10 mouse cellular contexts compared by ENCODE assay signal in the genomic region with DNA sequence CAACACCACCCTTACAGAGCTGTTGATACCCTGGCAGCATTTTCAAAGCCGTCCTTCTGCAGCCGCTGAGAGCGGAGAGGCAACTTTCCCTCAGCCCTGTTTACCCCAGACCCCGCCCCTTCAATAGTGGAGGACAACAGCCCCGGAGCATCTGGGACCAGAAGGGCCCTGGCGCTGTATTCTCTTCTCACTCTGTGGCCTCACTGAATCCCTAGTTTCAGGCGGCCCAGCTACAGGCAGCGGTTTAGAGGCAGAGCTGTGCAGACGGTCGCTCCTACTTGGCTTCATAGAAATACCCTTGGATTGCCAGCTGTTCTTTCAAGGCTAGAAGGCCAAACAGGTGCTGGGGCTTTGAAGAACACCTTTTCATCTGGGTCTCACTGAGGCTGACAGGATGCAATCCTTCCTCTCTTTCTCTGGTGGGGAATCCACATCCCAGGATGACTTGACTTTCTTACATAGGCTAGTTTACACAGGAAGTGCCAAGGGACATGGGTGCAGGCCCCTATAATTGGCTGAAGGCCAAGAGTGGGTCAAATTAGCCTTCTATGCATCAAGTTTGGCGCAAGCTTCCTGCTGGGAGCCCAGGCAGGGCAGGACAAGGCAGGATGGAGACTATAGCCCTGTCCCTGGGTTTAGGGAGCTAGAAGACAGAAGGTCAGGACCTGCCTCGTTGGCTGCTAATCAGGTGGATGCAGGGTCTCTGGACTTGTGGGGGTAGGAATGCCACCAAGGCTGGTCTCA. TPM values are rescaled to one million over a fixed set of nuclear protein-coding genes. Genes with fewer than 3 reads are reported as not detected.
A peak's percentile ranks its signal among the peaks of the same experiment; 100 is the strongest.
DNase-seq lines count a peak whose midpoint lies in the region; ATAC-seq and TF ChIP-seq lines count a peak whose summit lies in the region.
"Had no signal": no experiment of that assay in that cellular context is flagged by ENCODE, and none has a peak within 500 bp of the region (broad histone marks: within the 10 kb centered on the region; RNA-seq: fewer than 3 reads in every experiment).

No protein-coding gene starts in this region.

- H3K4me2 ChIP-seq in intestine, embryonic 14.5 days (ENCODE audit: low read length) = no peak overlapping the region
- no peak overlapping the region for H3K4me2 ChIP-seq in intestine, postnatal 0 days (replicated peaks; ENCODE audit: low read depth)
- H3K4me2 ChIP-seq in hindbrain, embryonic 12.5 days (replicated peaks) = peak overlapping the region; percentile 29
- no peak overlapping the region for H3K4me2 ChIP-seq in midbrain, postnatal 0 days (ENCODE audit: low read depth, low read length, poor library complexity, severe bottlenecking)

- peak; percentile 66 for DNase-seq in intestine, embryonic 14.5 days (ENCODE audit: low spot score)
- peak; percentile 78 for DNase-seq in embryo, embryonic 10.5 days (ENCODE audit: low spot score)
- DNase-seq in midbrain, postnatal 0 days (ENCODE audit: low spot score) = peak; percentile 73
- no peak for DNase-seq in urinary bladder, postnatal 14 days (ENCODE audit: low spot score)
- DNase-seq in thymus, postnatal 10 days (ENCODE audit: low spot score in 2 of 2) = no peak
- no peak for DNase-seq in thymus, postnatal 4 days

- H3K27ac ChIP-seq in intestine, embryonic 14.5 days (ENCODE audit: low read depth) = no peak overlapping the region
- H3K27ac ChIP-seq in intestine, postnatal 0 days (ENCODE audit: low read depth, low read length) = no peak overlapping the region
- H3K27ac ChIP-seq in hindbrain, embryonic 12.5 days = peak overlapping the region; percentile 81
- H3K27ac ChIP-seq in midbrain, postnatal 0 days (ENCODE audit: low read depth, low read length) = no peak overlapping the region

- no peak for TF ChIP-seq CTCF in intestine, postnatal 0 days (IDR thresholded peaks at IDR 0.05; ENCODE audit: low read depth)
- no peak for TF ChIP-seq CTCF in midbrain, postnatal 0 days (IDR thresholded peaks at IDR 0.05)

- H3K36me3 ChIP-seq in intestine, embryonic 14.5 days (ENCODE audit: control insufficient read depth, insufficient read depth, low read length) = no peaks in the 10 kb centered on the region
- no peaks in the 10 kb centered on the region for H3K36me3 ChIP-seq in intestine, postnatal 0 days (ENCODE audit: control insufficient read depth, insufficient read depth)
- H3K36me3 ChIP-seq in hindbrain, embryonic 12.5 days = no peaks in the 10 kb centered on the region
- H3K36me3 ChIP-seq in midbrain, postnatal 0 days (ENCODE audit: insufficient read depth, low read length) = no peaks in the 10 kb centered on the region

- ATAC-seq in intestine, embryonic 14.5 days (replicated peaks; ENCODE audit: low FRiP score, low TSS enrichment, low read depth) = peak; percentile 32; the same call in 1 of the 2 replicates
- no peak for ATAC-seq in intestine, postnatal 0 days
- peak; percentile 74 for ATAC-seq in hindbrain, embryonic 12.5 days (ENCODE audit: low FRiP score)
- ATAC-seq in midbrain, postnatal 0 days (ENCODE audit: low FRiP score) = no peak; the same call in 1 of the 2 replicates

- H3K9me3 ChIP-seq in intestine, embryonic 14.5 days (ENCODE audit: control insufficient read depth, low read length) = no peaks in the 10 kb centered on the region
- H3K9me3 ChIP-seq in intestine, postnatal 0 days (ENCODE audit: control insufficient read depth) = no peaks in the 10 kb centered on the region
- no peaks in the 10 kb centered on the region for H3K9me3 ChIP-seq in hindbrain, embryonic 12.5 days (replicated peaks)
- H3K9me3 ChIP-seq in midbrain, postnatal 0 days (ENCODE audit: low read length) = no peaks in the 10 kb centered on the region

- WGBS in intestine, embryonic 14.5 days = 9% methylated on average over 12 of the region's 12 CpGs
- WGBS in intestine, postnatal 0 days = 13% methylated on average over 12 of the region's 12 CpGs
- 1% methylated on average over 12 of the region's 12 CpGs for WGBS in hindbrain, embryonic 12.5 days
- 23% methylated on average over 12 of the region's 12 CpGs for WGBS in midbrain, postnatal 0 days

- H3K4me3 ChIP-seq in intestine, embryonic 14.5 days (ENCODE audit: low read depth, low read length) = no peak overlapping the region
- H3K4me3 ChIP-seq in intestine, postnatal 0 days (ENCODE audit: low read depth, low read length) = no peak overlapping the region
- no peak overlapping the region for H3K4me3 ChIP-seq in hindbrain, embryonic 12.5 days
- H3K4me3 ChIP-seq in midbrain, postnatal 0 days (ENCODE audit: low read depth, low read length) = no peak overlapping the region

- H3K9ac ChIP-seq in intestine, embryonic 14.5 days (ENCODE audit: low read length) = no peak overlapping the region
- H3K9ac ChIP-seq in intestine, postnatal 0 days (ENCODE audit: low read depth, low read length) = no peak overlapping the region
- no peak overlapping the region for H3K9ac ChIP-seq in hindbrain, embryonic 12.5 days
- no peak overlapping the region for H3K9ac ChIP-seq in midbrain, postnatal 0 days (replicated peaks; ENCODE audit: low read length, poor library complexity, severe bottlenecking)

- H3K27me3 ChIP-seq in intestine, embryonic 14.5 days (replicated peaks; ENCODE audit: control insufficient read depth, insufficient read depth, low read length) = peaks cover 98% of the 10 kb centered on the region
- peaks cover 80% of the 10 kb centered on the region for H3K27me3 ChIP-seq in intestine, postnatal 0 days (replicated peaks; ENCODE audit: control insufficient read depth, insufficient read depth, low read length)
- peaks cover 87% of the 10 kb centered on the region for H3K27me3 ChIP-seq in hindbrain, embryonic 12.5 days
- H3K27me3 ChIP-seq in midbrain, postnatal 0 days (ENCODE audit: insufficient read depth, low read length) = peaks cover 38% of the 10 kb centered on the region

- H3K4me1 ChIP-seq in intestine, embryonic 14.5 days (replicated peaks; ENCODE audit: control insufficient read depth, insufficient read depth, low read length) = peaks cover 10% of the 10 kb centered on the region
- H3K4me1 ChIP-seq in intestine, postnatal 0 days (replicated peaks; ENCODE audit: control insufficient read depth, insufficient read depth, low read length) = 0 out of 2 replicates have a peak, but pooled peaks cover 3% of the 10 kb centered on the region
- peaks cover 55% of the 10 kb centered on the region for H3K4me1 ChIP-seq in hindbrain, embryonic 12.5 days
- H3K4me1 ChIP-seq in midbrain, postnatal 0 days (ENCODE audit: insufficient read depth, low read length) = peaks cover 4% of the 10 kb centered on the region; the same call in 1 of the 2 replicates

RNA-seq across cellular contexts. Expression of gene Uncx, which starts 15.8 kb away (rescaled TPM):
- not detected in 2 replicates for polyA plus RNA-seq in intestine, embryonic 14.5 days (2014; fragmentation: Nextera tagmentation; extraction: Ambion mirVana)
- not detected in 2 replicates for polyA plus RNA-seq in intestine, postnatal 0 days (2015; fragmentation: Nextera tagmentation; extraction: Ambion mirVana)
- polyA plus RNA-seq in hindbrain, embryonic 12.5 days (2016; fragmentation: Nextera tagmentation; extraction: Ambion mirVana) = 97.3 and 99.4 TPM in 2 replicates
- 21.2 and 24.3 TPM in 2 replicates for total RNA-seq in midbrain, postnatal 0 days (2014; rRNA removed)
- polyA plus RNA-seq in midbrain, postnatal 0 days (2015; fragmentation: Nextera tagmentation; extraction: Ambion mirVana) = 15.5 and 20.0 TPM in 2 replicates
- polyA plus RNA-seq: cortical plate, adult 2 months; gonadal fat pad, adult 2 months had no signal

Comparison
In these comparisons a context has a peak if more than half of its experiments do, and no peak if none do; other contexts are left out.
1. ATAC-seq: peak in intestine, embryonic 14.5 days (single experiment) and hindbrain, embryonic 12.5 days (single experiment); none in intestine, postnatal 0 days (single experiment) and midbrain, postnatal 0 days (single experiment).
2. DNase-seq: peak in intestine, embryonic 14.5 days (single experiment), embryo, embryonic 10.5 days (single experiment) and midbrain, postnatal 0 days (single experiment); none in urinary bladder, postnatal 14 days (single experiment), thymus, postnatal 10 days (0 of 2) and thymus, postnatal 4 days (single experiment).
3. RNA of gene Uncx, which starts 15.8 kb away (polyA plus RNA-seq): 97.3 to 99.4 TPM in hindbrain, embryonic 12.5 days and 15.5 to 20.0 TPM in midbrain, postnatal 0 days; not detected in intestine, embryonic 14.5 days and not detected in intestine, postnatal 0 days; every median in the first group is over 10 times any median in the second.